Mouse (Mus musculus): Measurements from ENCODE around the gene Gnptab.
A peak's percentile ranks its signal among the peaks of the same experiment; 100 is the strongest.

Gene Gnptab

GRCm38 (mm10) chr10:88377666-88378065 is 1.3 kb upstream of the Gnptab start:
- DNase-seq (ENCODE audit: low spot score in 2 of 2): no peak

- DNase-seq (ENCODE audit: low spot score in 2 of 2): peak; percentile 44 to 53
These were observed 1.1 kb downstream of the Gnptab start for GRCm38 (mm10) chr10:88380002-88380401.

- no peak for DNase-seq (ENCODE audit: low spot score in 2 of 2)
These were observed 1.6 kb downstream of the Gnptab start for GRCm38 (mm10) chr10:88380430-88381060.

- DNase-seq (ENCODE audit: low spot score in 2 of 2): no peak
These were observed 2.4 kb downstream of the Gnptab start for GRCm38 (mm10) chr10:88381286-88381685.

- no peak for DNase-seq (ENCODE audit: low spot score in 2 of 2)
These were observed 3.1 kb downstream of the Gnptab start for GRCm38 (mm10) chr10:88382009-88382408.

GRCm38 (mm10) chr10:88383479-88383878 is 4.5 kb downstream of the Gnptab start:
- no peak for DNase-seq (ENCODE audit: low spot score in 2 of 2)

- no peak for DNase-seq (ENCODE audit: low spot score in 2 of 2)
These were observed 5.1 kb downstream of the Gnptab start for GRCm38 (mm10) chr10:88384081-88384480.

- no peak for DNase-seq (ENCODE audit: low spot score in 2 of 2)
These were observed 6.4 kb downstream of the Gnptab start for GRCm38 (mm10) chr10:88385290-88385689.

- DNase-seq (ENCODE audit: low spot score in 2 of 2): no peak
These were observed 6.8 kb downstream of the Gnptab start for GRCm38 (mm10) chr10:88385758-88386157.

GRCm38 (mm10) chr10:88386251-88386650 is 7.3 kb downstream of the Gnptab start:
- no peak for DNase-seq (ENCODE audit: low spot score in 2 of 2)

GRCm38 (mm10) chr10:88389576-88389975 is 10.6 kb downstream of the Gnptab start:
- DNase-seq (ENCODE audit: low spot score in 2 of 2): peak in 1 of 2 experiments; percentile 21

GRCm38 (mm10) chr10:88390096-88390790 is 11.3 kb downstream of the Gnptab start:
- no peak for DNase-seq (ENCODE audit: low spot score in 2 of 2)

GRCm38 (mm10) chr10:88391495-88391894 is 12.6 kb downstream of the Gnptab start:
- DNase-seq (ENCODE audit: low spot score in 2 of 2): no peak

- no peak for DNase-seq (ENCODE audit: low spot score in 2 of 2)
These were observed 13.4 kb downstream of the Gnptab start for GRCm38 (mm10) chr10:88392181-88392847.

- DNase-seq (ENCODE audit: low spot score in 2 of 2): no peak
These were observed 19.8 kb downstream of the Gnptab start for GRCm38 (mm10) chr10:88398668-88399243.

GRCm38 (mm10) chr10:88399271-88399670 is 20.3 kb downstream of the Gnptab start:
- DNase-seq (ENCODE audit: low spot score in 2 of 2): no peak

GRCm38 (mm10) chr10:88403021-88403420 is 24.1 kb downstream of the Gnptab start:
- no peak for DNase-seq (ENCODE audit: low spot score in 2 of 2)

- no peak for DNase-seq (ENCODE audit: low spot score in 2 of 2)
These were observed 25.3 kb downstream of the Gnptab start for GRCm38 (mm10) chr10:88404220-88404619.

GRCm38 (mm10) chr10:88405812-88406211 is 26.9 kb downstream of the Gnptab start:
- DNase-seq (ENCODE audit: low spot score in 2 of 2): no peak

GRCm38 (mm10) chr10:88407875-88408631 is 29.1 kb downstream of the Gnptab start:
- DNase-seq (ENCODE audit: low spot score in 2 of 2): no peak

GRCm38 (mm10) chr10:88409751-88410150 is 30.8 kb downstream of the Gnptab start:
- DNase-seq (ENCODE audit: low spot score in 2 of 2): no peak

Measured in right cerebral cortex, postnatal 10 days (tissue).